Mouse (Mus musculus) monocyte, adult 59 days (primary cell): ENCODE data around the gene Dhrs7b. TPM values are rescaled to one million over a fixed set of nuclear protein-coding genes. Genes with fewer than 3 reads are reported as not detected.

Source experiments
- total RNA-seq, 2 experiments: library from RNA; stranded (reverse); gene quantifications; one replicate each; pipeline ENCODE4 v1.2.4; 2023

Gene Dhrs7b
- 10 to 100 TPM; 11.3 to 12.0 TPM for total RNA-seq

DNA sequence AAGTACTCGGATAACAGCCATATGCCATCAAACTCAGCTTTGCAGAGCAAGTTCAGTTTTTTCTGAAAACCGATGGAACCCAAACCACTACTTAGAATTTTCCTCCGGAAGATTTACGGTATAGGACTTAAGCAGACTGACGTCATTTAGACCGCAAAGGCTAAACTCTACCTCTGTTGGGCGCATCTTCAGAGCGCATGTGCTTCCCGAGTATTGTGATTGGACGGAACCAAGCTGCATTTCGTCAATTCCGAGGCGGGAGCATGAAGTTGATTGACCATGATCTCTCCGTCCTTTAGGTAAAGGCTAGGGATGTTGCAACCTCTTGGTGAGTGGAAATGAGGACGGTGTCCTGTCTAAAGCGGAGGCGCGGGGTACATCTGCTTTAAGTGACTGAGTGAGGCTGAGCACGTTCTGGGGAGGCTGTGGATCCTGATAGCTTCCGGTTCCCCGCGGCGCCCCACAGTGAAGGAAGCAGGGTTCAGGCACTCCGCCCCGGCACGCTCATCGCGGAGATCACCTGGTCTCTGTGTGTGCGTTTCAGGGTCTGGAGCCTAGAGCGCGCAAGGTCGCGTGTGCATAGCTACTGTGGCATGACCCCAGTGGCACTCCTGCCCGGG lies at the start of gene Dhrs7b:
Gene Dhrs7b (plus strand): TSS at position 199 of the 620 bp plus-strand sequence.

DNA sequence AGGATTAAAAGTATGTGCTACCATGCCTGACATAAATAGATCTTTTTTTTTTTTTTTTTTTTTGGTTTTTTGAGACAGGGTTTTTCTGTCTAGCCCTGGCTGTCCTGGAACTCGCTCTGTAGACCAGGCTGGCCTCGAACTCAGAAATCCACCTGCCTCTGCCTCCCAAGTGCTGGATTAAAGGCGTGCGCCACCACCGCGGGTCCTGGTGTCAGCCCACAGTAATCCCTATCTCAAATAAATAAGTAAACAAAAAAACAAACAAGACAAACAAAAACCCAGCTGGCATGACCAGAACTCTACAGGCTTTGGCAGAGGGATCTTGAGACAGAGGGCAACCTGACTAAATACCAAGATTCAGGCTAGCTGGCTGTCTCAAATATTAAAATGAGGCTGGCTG lies 18.8 kb upstream of the Dhrs7b start, which contains the start of gene Shmt1:
Gene Shmt1 (minus strand): TSS at position 101 of the 400 bp plus-strand sequence.

GRCm38 (mm10) chr11:60878675-60879294 lies 48.4 kb downstream of the Dhrs7b start, which contains the start of gene Tmem11:
Tmem11 (minus strand) TSS chr11:60879272.

Other genes starting within 250 kb of the Dhrs7b start
- 10 to 100 TPM; 23.9 to 25.6 TPM for gene Llgl1, start 130.9 kb upstream of the Dhrs7b start, total RNA-seq
- 100 to 1,000 TPM; 266 to 269 TPM for gene Flii, start 103.4 kb upstream of the Dhrs7b start, total RNA-seq
- gene Mief2, start 102.2 kb upstream of the Dhrs7b start, total RNA-seq: 10 to 100 TPM in 1 of 2 experiments, 1 to 10 TPM in 1; 9.2 to 12.3 TPM
- 10 to 100 TPM; 14.8 to 15.6 TPM for gene Top3a, start 53.3 kb upstream of the Dhrs7b start, total RNA-seq
- 10 to 100 TPM; 51.7 to 52.9 TPM for gene Smcr8, start 53.1 kb upstream of the Dhrs7b start, total RNA-seq
- gene Shmt1, start 18.9 kb upstream of the Dhrs7b start, total RNA-seq: 1 to 10 TPM; 6.7 to 9.6 TPM
- gene Tmem11, start 48.6 kb downstream of the Dhrs7b start, total RNA-seq: 10 to 100 TPM; 24.8 to 26.0 TPM
- 10 to 100 TPM; 12.7 to 12.8 TPM for gene Natd1, start 84.1 kb downstream of the Dhrs7b start, total RNA-seq
- gene Map2k3, start 101.4 kb downstream of the Dhrs7b start, total RNA-seq: 10 to 100 TPM; 68.1 to 69.5 TPM
- gene Kcnj12, start 191.9 kb downstream of the Dhrs7b start, total RNA-seq: not detected